Mouse (Mus musculus): Measurements from ENCODE around the gene Cd164. TPM values are rescaled to one million over a fixed set of nuclear protein-coding genes. Genes with fewer than 3 reads are reported as not detected.

Gene Cd164
- polyA plus RNA-seq (2015; fragmentation: Nextera tagmentation; extraction: Ambion mirVana) = 100 and 151 TPM in 2 replicates

GRCm38 (mm10) chr10:41518981-41519618, at the start of gene Cd164:
Gene Cd164, plus strand, starts transcription at chr10:41519414.

GRCm38 (mm10) chr10:41476171-41477017, 42.8 kb upstream of the Cd164 start, which contains the start of gene Mical1:
Gene Mical1, plus strand, starts transcription at chr10:41476314.

GRCm38 (mm10) chr10:41489708-41490517, 29.3 kb upstream of the Cd164 start, which contains the start of the genes Smpd2 and Ppil6:
Gene Smpd2, minus strand, starts transcription at chr10:41490369.
Gene Ppil6, plus strand, starts transcription at chr10:41490439.

Other genes with a start within 250 kb of the Cd164 start
- gene Fig4, start 216.2 kb upstream of the Cd164 start, polyA plus RNA-seq (2015; fragmentation: Nextera tagmentation; extraction: Ambion mirVana) = 15.9 TPM in 2 replicates
- not detected in 2 replicates for gene Ak9, start 215.4 kb upstream of the Cd164 start, polyA plus RNA-seq (2015; fragmentation: Nextera tagmentation; extraction: Ambion mirVana)
- 17.3 and 18.6 TPM in 2 replicates for gene Zbtb24, start 69.0 kb upstream of the Cd164 start, polyA plus RNA-seq (2015; fragmentation: Nextera tagmentation; extraction: Ambion mirVana)
- 15.1 and 22.2 TPM in 2 replicates for gene Mical1, start 43.1 kb upstream of the Cd164 start, polyA plus RNA-seq (2015; fragmentation: Nextera tagmentation; extraction: Ambion mirVana)
- 33.7 and 48.9 TPM in 2 replicates for gene Smpd2, start 29.0 kb upstream of the Cd164 start, polyA plus RNA-seq (2015; fragmentation: Nextera tagmentation; extraction: Ambion mirVana)
- gene Ppil6, start 29.0 kb upstream of the Cd164 start, polyA plus RNA-seq (2015; fragmentation: Nextera tagmentation; extraction: Ambion mirVana) = 1.4 and 2.3 TPM in 2 replicates
- 0.14 and 0.27 TPM in 2 replicates for gene Ccdc162, start 197.2 kb downstream of the Cd164 start, polyA plus RNA-seq (2015; fragmentation: Nextera tagmentation; extraction: Ambion mirVana)

All from adrenal gland, postnatal 0 days (tissue).